Mouse (Mus musculus) retina, embryonic 14.5 days (tissue): ENCODE data around the gene Anks4b.

ENCODE experiments used
- DNase-seq: peaks from one replicate; pipeline ENCODE4 v3.0.0-alpha.2; 2015; ENCODE audit warnings: low spot score

The Anks4b gene

GRCm38 (mm10) chr7:120189369-120190149 is 15.9 kb downstream of the Anks4b start:
- no peak for DNase-seq

GRCm38 (mm10) chr7:120190150-120190665 is 16.6 kb downstream of the Anks4b start:
- no peak for DNase-seq

- DNase-seq = no peak
These were observed 18.5 kb downstream of the Anks4b start for GRCm38 (mm10) chr7:120192207-120192606.

GRCm38 (mm10) chr7:120192816-120193215 is 19.2 kb downstream of the Anks4b start:
- DNase-seq = no peak

GRCm38 (mm10) chr7:120195207-120195606 is 21.5 kb downstream of the Anks4b start:
- DNase-seq = no peak

- DNase-seq = peak; percentile 14
These were observed 27.6 kb downstream of the Anks4b start for GRCm38 (mm10) chr7:120201231-120201744.

GRCm38 (mm10) chr7:120201771-120202170 is 28.1 kb downstream of the Anks4b start, which contains the start of gene Crym:
Gene Crym (minus strand): TSS chr7:120202111.
- peak; percentile 20 for DNase-seq

GRCm38 (mm10) chr7:120203789-120204188 is 30.1 kb downstream of the Anks4b start, which contains the start of gene Abca14:
Gene Abca14 (plus strand): TSS chr7:120203961.
- DNase-seq = peak; percentile 92

- DNase-seq = no peak
These were observed 32.3 kb downstream of the Anks4b start for GRCm38 (mm10) chr7:120205989-120206388.

- DNase-seq = no peak
These were observed 54.9 kb downstream of the Anks4b start for GRCm38 (mm10) chr7:120228541-120228940.
